ENCODE assay signal across 8 mouse cellular contexts in the genomic region with DNA sequence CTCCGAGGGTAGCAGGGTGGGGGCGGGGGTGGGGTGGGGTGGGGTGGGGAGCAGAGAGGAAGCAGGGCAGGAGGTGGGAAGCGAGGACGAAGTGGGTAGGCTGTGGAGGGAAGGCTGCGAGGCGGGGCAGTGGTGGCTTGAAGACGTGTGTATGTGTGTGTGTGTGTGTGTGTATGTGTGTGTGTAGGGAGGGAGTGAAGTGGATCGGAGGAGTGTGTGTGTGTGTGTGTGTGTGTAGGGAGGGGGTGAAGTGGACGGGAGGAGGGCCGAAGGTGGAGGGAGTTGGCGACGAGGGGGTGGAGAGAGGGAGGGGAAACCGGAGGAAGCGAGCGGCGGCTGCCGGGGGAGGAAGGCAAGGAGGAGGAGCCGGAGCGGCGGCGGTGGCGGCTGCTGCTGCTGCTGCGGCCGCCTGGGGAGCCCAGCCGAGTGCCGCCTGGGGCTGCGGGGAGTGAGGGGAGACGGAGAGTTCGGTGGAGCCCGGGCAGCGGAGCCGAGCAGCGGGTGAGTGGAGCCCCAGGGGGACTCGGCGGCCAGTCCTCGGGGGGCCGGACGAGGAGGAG. TPM values are rescaled to one million over a fixed set of nuclear protein-coding genes. Genes with fewer than 3 reads are reported as not detected.
DNase-seq lines count a peak whose midpoint lies in the region; ATAC-seq lines count a peak whose summit lies in the region.

A gene (plus strand): TSS at position 351 of the 560 bp plus-strand sequence.

- H3K9ac ChIP-seq in hindbrain, embryonic 12.5 days = peak within 1 kb of the TSS; percentile 77

- peak within 1 kb of the TSS; percentile 64 for H3K4me3 ChIP-seq in hindbrain, embryonic 12.5 days

- ATAC-seq in hindbrain, embryonic 12.5 days (ENCODE audit: low FRiP score) = peak; percentile 86

- H3K27me3 ChIP-seq in hindbrain, embryonic 12.5 days = peaks cover 43% of the 10 kb centered on the region

- no peaks in the 10 kb centered on the region for H3K36me3 ChIP-seq in hindbrain, embryonic 12.5 days

- 16% methylated on average over 15 of the region's 38 CpGs for WGBS in hindbrain, embryonic 12.5 days

- H3K4me2 ChIP-seq in hindbrain, embryonic 12.5 days (replicated peaks) = peak within 1 kb of the TSS; percentile 60

- DNase-seq in Muller cell, postnatal 12 days (ENCODE audit: inconsistent ontology term) = peak; percentile 91
- peak; percentile 70 to 73 for DNase-seq in cerebellum, postnatal 14 days
- DNase-seq in frontal cortex, postnatal 14 days (ENCODE audit: low spot score in 2 of 2) = peak; percentile 23 to 36
- peak; percentile 44 to 59 for DNase-seq in layer of hippocampus, postnatal 36 days
- DNase-seq in lung, postnatal 25 days (ENCODE audit: low spot score) = peak; percentile 82
- DNase-seq in retina, embryonic 14.5 days (ENCODE audit: low spot score) = peak; percentile 76
- peak; percentile 82 for DNase-seq in thymus, postnatal 4 days

- no peaks in the 10 kb centered on the region for H3K9me3 ChIP-seq in hindbrain, embryonic 12.5 days (replicated peaks)

- peak within 1 kb of the TSS; percentile 90 for H3K27ac ChIP-seq in hindbrain, embryonic 12.5 days

- H3K4me1 ChIP-seq in hindbrain, embryonic 12.5 days = peaks cover 13% of the 10 kb centered on the region

RNA-seq across cellular contexts. Expression of the gene that starts here (rescaled TPM):
- 54.6 and 54.8 TPM in 2 replicates for polyA plus RNA-seq in hindbrain, embryonic 12.5 days (2016; fragmentation: Nextera tagmentation; extraction: Ambion mirVana)
- total RNA-seq in layer of hippocampus, postnatal 36 days (2021) = 10 to 100 TPM; 18.4 to 21.6 TPM

Comparison
In these comparisons a context has a peak if more than half of its experiments do, and no peak if none do; other contexts are left out.
1. Peak in every context shown above with its lines: DNase-seq, ATAC-seq, H3K4me3 ChIP-seq and H3K27ac ChIP-seq.
2. DNase-seq: peak in every context shown above with its lines; median percentile 91 in Muller cell, postnatal 12 days; 82 in lung, postnatal 25 days; 82 in thymus, postnatal 4 days; 76 in retina, embryonic 14.5 days; 72 in cerebellum, postnatal 14 days; 52 in layer of hippocampus, postnatal 36 days; 30 in frontal cortex, postnatal 14 days.